Mouse (Mus musculus) cerebellum, adult 2 months (tissue): Measurements from ENCODE around the gene Gcnt2.

ENCODE experiments used
- CTCF ChIP-seq: fragments of 200-500 bp; IDR thresholded peaks from 2 replicates; pipeline ENCODE4 v1.5.1; 2011; ENCODE audit warnings: low read depth, mild to moderate bottlenecking, control low read depth, low read length, moderate library complexity, borderline replicate concordance; ENCODE audit not compliant: insufficient read depth
- POLR2A ChIP-seq: fragments of 200-500 bp; IDR thresholded peaks from 2 replicates; pipeline ENCODE4 v1.6.1; 2011; ENCODE audit warnings: low read length, control low read depth, borderline replicate concordance; ENCODE audit not compliant: insufficient read depth

GRCm38 (mm10) chr13:40932573-40932972 is 73.0 kb downstream of the Gcnt2 start:
- TF ChIP-seq CTCF: no peak
- no peak for TF ChIP-seq POLR2A
